Mouse (Mus musculus): ENCODE data around the gene Rapgef4. TPM values are rescaled to one million over a fixed set of nuclear protein-coding genes. Genes with fewer than 3 reads are reported as not detected.

Rapgef4 gene
- polyA plus RNA-seq, 1 experiment from 2014 or later = 4.8 TPM

- WGBS = 70% methylated on average over 12 of the region's 12 CpGs
- no peak for ATAC-seq (ENCODE audit: low FRiP score, low read depth)
- Histone ChIP-seq H3K9ac (replicated peaks) (no peak overlapping the region), H3K36me3 (no peaks in the 10 kb centered on the region), H3K4me1 (peaks cover 7% of the 10 kb centered on the region; the same call in 1 of the 2 replicates), H3K9me3 (no peaks in the 10 kb centered on the region), H3K27me3 (peaks cover 7% of the 10 kb centered on the region), H3K4me2 (replicated peaks) (no peak overlapping the region), H3K27ac (replicated peaks) (no peak overlapping the region), H3K4me3 (no peak overlapping the region)
These were observed 5.3 kb downstream of the Rapgef4 start for GRCm38 (mm10) chr2:71986276-71986848.

GRCm38 (mm10) chr2:71988572-71988971, 7.5 kb downstream of the Rapgef4 start:
- Histone ChIP-seq H3K4me3 (no peak overlapping the region), H3K36me3 (no peaks in the 10 kb centered on the region), H3K9ac (replicated peaks) (no peak overlapping the region), H3K27me3 (no peaks in the 10 kb centered on the region), H3K9me3 (no peaks in the 10 kb centered on the region), H3K4me2 (replicated peaks) (no peak overlapping the region), H3K4me1 (peaks cover 6% of the 10 kb centered on the region; the same call in 1 of the 2 replicates), H3K27ac (replicated peaks) (no peak overlapping the region)
- 67% methylated on average over 6 of the region's 6 CpGs for WGBS
- no peak for ATAC-seq (ENCODE audit: low FRiP score, low read depth)

- no peak for ATAC-seq (ENCODE audit: low FRiP score, low read depth)
- no peak overlapping the region for H3K9ac ChIP-seq (replicated peaks)
- H3K9me3 ChIP-seq = no peaks in the 10 kb centered on the region
- H3K27me3 ChIP-seq = 0 out of 2 replicates have a peak, but pooled peaks cover 3% of the 10 kb centered on the region
- 97% methylated on average over 3 of the region's 3 CpGs for WGBS
- H3K27ac ChIP-seq (replicated peaks) = no peak overlapping the region
- no peak overlapping the region for H3K4me3 ChIP-seq
- no peaks in the 10 kb centered on the region for H3K4me1 ChIP-seq
- no peaks in the 10 kb centered on the region for H3K36me3 ChIP-seq
- no peak overlapping the region for H3K4me2 ChIP-seq (replicated peaks)
These were observed 11.1 kb downstream of the Rapgef4 start for GRCm38 (mm10) chr2:71992129-71992528.

GRCm38 (mm10) chr2:71993729-71994423, 12.8 kb downstream of the Rapgef4 start:
- Histone ChIP-seq H3K4me2 (replicated peaks) (no peak overlapping the region), H3K4me3 (no peak overlapping the region), H3K27ac (replicated peaks) (no peak overlapping the region), H3K4me1 (no peaks in the 10 kb centered on the region), H3K36me3 (no peaks in the 10 kb centered on the region), H3K9me3 (no peaks in the 10 kb centered on the region), H3K9ac (replicated peaks) (no peak overlapping the region), H3K27me3 (0 out of 2 replicates have a peak, but pooled peaks cover 3% of the 10 kb centered on the region)
- ATAC-seq (ENCODE audit: low FRiP score, low read depth) = no peak
- WGBS = 85% methylated on average over 5 of the region's 5 CpGs

GRCm38 (mm10) chr2:71998531-71998930, 17.5 kb downstream of the Rapgef4 start:
- H3K4me1 ChIP-seq = no peaks in the 10 kb centered on the region
- no peak for ATAC-seq (ENCODE audit: low FRiP score, low read depth)
- H3K27ac ChIP-seq (replicated peaks) = no peak overlapping the region
- 92% methylated on average over 2 of the region's 2 CpGs for WGBS
- H3K36me3 ChIP-seq = no peaks in the 10 kb centered on the region
- no peak overlapping the region for H3K4me2 ChIP-seq (replicated peaks)
- H3K9me3 ChIP-seq = no peaks in the 10 kb centered on the region
- no peak overlapping the region for H3K9ac ChIP-seq (replicated peaks)
- 0 out of 2 replicates have a peak, but pooled peaks cover 3% of the 10 kb centered on the region for H3K27me3 ChIP-seq
- no peak overlapping the region for H3K4me3 ChIP-seq

- no peaks in the 10 kb centered on the region for H3K4me1 ChIP-seq
- no peaks in the 10 kb centered on the region for H3K9me3 ChIP-seq
- ATAC-seq (ENCODE audit: low FRiP score, low read depth) = no peak
- no peak overlapping the region for H3K4me3 ChIP-seq
- 85% methylated on average over 2 of the region's 2 CpGs for WGBS
- no peak overlapping the region for H3K27ac ChIP-seq (replicated peaks)
- no peaks in the 10 kb centered on the region for H3K27me3 ChIP-seq
- H3K4me2 ChIP-seq (replicated peaks) = no peak overlapping the region
- H3K9ac ChIP-seq (replicated peaks) = no peak overlapping the region
- no peaks in the 10 kb centered on the region for H3K36me3 ChIP-seq
These were observed 19.1 kb downstream of the Rapgef4 start for GRCm38 (mm10) chr2:72000102-72000501.

- Histone ChIP-seq H3K27ac (replicated peaks) (no peak overlapping the region), H3K4me3 (no peak overlapping the region), H3K27me3 (no peaks in the 10 kb centered on the region), H3K4me2 (replicated peaks) (no peak overlapping the region), H3K4me1 (no peaks in the 10 kb centered on the region), H3K9ac (replicated peaks) (no peak overlapping the region), H3K9me3 (no peaks in the 10 kb centered on the region), H3K36me3 (no peaks in the 10 kb centered on the region)
- 77% methylated on average over 5 of the region's 5 CpGs for WGBS
- ATAC-seq (ENCODE audit: low FRiP score, low read depth) = no peak
These were observed 21.9 kb downstream of the Rapgef4 start for GRCm38 (mm10) chr2:72002843-72003370.

- Histone ChIP-seq H3K27me3 (no peaks in the 10 kb centered on the region), H3K4me3 (no peak overlapping the region), H3K9me3 (no peaks in the 10 kb centered on the region), H3K4me2 (replicated peaks) (no peak overlapping the region), H3K36me3 (no peaks in the 10 kb centered on the region), H3K9ac (replicated peaks) (no peak overlapping the region), H3K4me1 (no peaks in the 10 kb centered on the region), H3K27ac (replicated peaks) (no peak overlapping the region)
- WGBS = 84% methylated on average over 13 of the region's 13 CpGs
- no peak for ATAC-seq (ENCODE audit: low FRiP score, low read depth)
These were observed 22.9 kb downstream of the Rapgef4 start for GRCm38 (mm10) chr2:72003756-72004525.

GRCm38 (mm10) chr2:72005051-72005450, 24.0 kb downstream of the Rapgef4 start:
- ATAC-seq (ENCODE audit: low FRiP score, low read depth) = no peak
- no peaks in the 10 kb centered on the region for H3K9me3 ChIP-seq
- H3K27me3 ChIP-seq = no peaks in the 10 kb centered on the region
- H3K4me2 ChIP-seq (replicated peaks) = no peak overlapping the region
- no peak overlapping the region for H3K4me3 ChIP-seq
- H3K27ac ChIP-seq (replicated peaks) = no peak overlapping the region
- H3K36me3 ChIP-seq = no peaks in the 10 kb centered on the region
- H3K4me1 ChIP-seq = no peaks in the 10 kb centered on the region
- no peak overlapping the region for H3K9ac ChIP-seq (replicated peaks)
- 91% methylated on average over 16 of the region's 16 CpGs for WGBS

- no peak overlapping the region for H3K4me3 ChIP-seq
- no peaks in the 10 kb centered on the region for H3K36me3 ChIP-seq
- WGBS = 76% methylated on average over 3 of the region's 3 CpGs
- H3K9ac ChIP-seq (replicated peaks) = no peak overlapping the region
- no peaks in the 10 kb centered on the region for H3K4me1 ChIP-seq
- H3K4me2 ChIP-seq (replicated peaks) = no peak overlapping the region
- no peak overlapping the region for H3K27ac ChIP-seq (replicated peaks)
- no peak for ATAC-seq (ENCODE audit: low FRiP score, low read depth)
- H3K27me3 ChIP-seq = no peaks in the 10 kb centered on the region
- H3K9me3 ChIP-seq = no peaks in the 10 kb centered on the region
These were observed 28.6 kb downstream of the Rapgef4 start for GRCm38 (mm10) chr2:72009446-72010218.

GRCm38 (mm10) chr2:72015366-72015765, 34.3 kb downstream of the Rapgef4 start:
- Histone ChIP-seq H3K4me3 (no peak overlapping the region), H3K9me3 (no peaks in the 10 kb centered on the region), H3K9ac (replicated peaks) (no peak overlapping the region), H3K4me2 (replicated peaks) (no peak overlapping the region), H3K27me3 (no peaks in the 10 kb centered on the region), H3K4me1 (no peaks in the 10 kb centered on the region), H3K27ac (replicated peaks) (no peak overlapping the region), H3K36me3 (no peaks in the 10 kb centered on the region)
- 86% methylated on average over 8 of the region's 8 CpGs for WGBS
- no peak for ATAC-seq (ENCODE audit: low FRiP score, low read depth)

Data from midbrain, embryonic 12.5 days (tissue).